Mouse (Mus musculus) heart, adult 2 months (tissue): Measurements from ENCODE around the gene Gm37240.

Experiments used
- CTCF ChIP-seq: fragments of 200-600 bp; IDR thresholded peaks from 2 replicates; pipeline ENCODE4 v1.8.1; 2022; ENCODE audit warnings: antibody characterized with exemption, mild to moderate bottlenecking, moderate library complexity
- POLR2A ChIP-seq: fragments of 200-500 bp; IDR thresholded peaks from 2 replicates; pipeline ENCODE4 v1.6.1; 2011; ENCODE audit warnings: mild to moderate bottlenecking, low read depth, low read length, control low read depth; ENCODE audit not compliant: insufficient read depth

- TF ChIP-seq POLR2A = no peak
- no peak for TF ChIP-seq CTCF
Measured at GRCm38 (mm10) chr3:84547177-84547576, 1340.1 kb downstream of the Gm37240 start.
